Mouse (Mus musculus): ENCODE measurements around the gene Tbc1d24. TPM values are rescaled to one million over a fixed set of nuclear protein-coding genes. Genes with fewer than 3 reads are reported as not detected.

Gene Tbc1d24
- total and polyA plus RNA-seq, 3 experiments: 4.2 to 6.6 (median 4.5) TPM

GRCm38 (mm10) chr17:24163176-24163962 lies 42.0 kb downstream of the Tbc1d24 start, which contains the start of gene Amdhd2:
Amdhd2 (minus strand) TSS chr17:24163766.
- Histone ChIP-seq H3K79me2 (replicated peaks; ENCODE audit: control insufficient read depth, extremely low read depth, insufficient read depth, poor library complexity, severe bottlenecking) (peaks cover 20% of the 10 kb centered on the region), H3K4me2 (ENCODE audit: insufficient read depth, low read depth, poor library complexity, severe bottlenecking) (no peak within 1 kb of the TSS), H3K9ac (ENCODE audit: insufficient read depth, low read depth) (no peak within 1 kb of the TSS), H3K36me3 (replicated peaks in 1 of 2; ENCODE audit: control insufficient read depth in 1 of 2, insufficient read depth in 1 of 2, low read length in 1 of 2) (peaks cover 33 to 47% of the 10 kb centered on the region in 2 experiments), H3K4me3 (replicated peaks in 1 of 3; ENCODE audit: low read depth in 2 of 3, low read length in 2 of 3, poor library complexity in 1 of 3) (no peak within 1 kb of the TSS), H3K9me3 (replicated peaks; ENCODE audit: low read length) (no peaks in the 10 kb centered on the region), H3K27me3 (replicated peaks) (no peaks in the 10 kb centered on the region), H3K4me1 (ENCODE audit: control insufficient read depth in 1 of 2, insufficient read depth in 2 of 2) (peaks cover 3 to 26% of the 10 kb centered on the region in 2 experiments), H3K27ac (ENCODE audit: insufficient read depth, low read depth) (no peak within 1 kb of the TSS)
- in situ Hi-C loops (cut with MboI; ENCODE audit: low pct_ligation_motif_present, low pct_unique_long_range_greater_than_20kb, low sequenced_read_pairs): no loop called here
- no peak for DNase-seq (ENCODE audit: extremely low read depth)
- TF ChIP-seq USF1 (IDR thresholded peaks at IDR 0.05; ENCODE audit: low read depth, low read length) (peak; percentile 77), RAD21 (IDR thresholded peaks at IDR 0.05; ENCODE audit: low read depth, low read length) (no peak), SMC3 (IDR thresholded peaks at IDR 0.05; ENCODE audit: low read depth, low read length) (no peak), KAT2A (IDR thresholded peaks at IDR 0.05; ENCODE audit: insufficient replicate concordance, low read length) (no peak), JUN (IDR thresholded peaks at IDR 0.05; ENCODE audit: insufficient read depth, low read depth, low read length) (no peak), UBTF (IDR thresholded peaks at IDR 0.05; ENCODE audit: low read depth, low read length) (no peak), RCOR1 (conservative IDR thresholded peaks at IDR 0.05; ENCODE audit: low read depth, low read length) (no peak), NELFE (IDR thresholded peaks at IDR 0.05; ENCODE audit: low read depth, low read length) (no peak), ZKSCAN1 (IDR thresholded peaks at IDR 0.05; ENCODE audit: borderline replicate concordance, low read depth, low read length) (no peak), TBP (conservative IDR thresholded peaks at IDR 0.05; ENCODE audit: low read depth, low read length) (no peak), USF2 (conservative IDR thresholded peaks at IDR 0.05; ENCODE audit: low read depth, low read length) (peak; percentile 79), ELF1 (IDR thresholded peaks at IDR 0.05; ENCODE audit: low read depth, low read length) (no peak), TCF12 (IDR thresholded peaks at IDR 0.05; ENCODE audit: low read depth, low read length) (no peak), MYC (IDR thresholded peaks at IDR 0.05; ENCODE audit: low read depth, low read length) (no peak), HCFC1 (IDR thresholded peaks at IDR 0.05; ENCODE audit: low read depth, low read length) (no peak), BHLHE40 (IDR thresholded peaks at IDR 0.05; ENCODE audit: low read depth, low read length) (peak; percentile 55), CHD1 (IDR thresholded peaks at IDR 0.05; ENCODE audit: low read depth, low read length) (no peak)
- dilution Hi-C loops (cut with MboI; ENCODE audit: extremely low pct_ligation_motif_present, extremely low pct_unique_long_range_greater_than_20kb, low sequenced_read_pairs): no loop called here

DNA sequence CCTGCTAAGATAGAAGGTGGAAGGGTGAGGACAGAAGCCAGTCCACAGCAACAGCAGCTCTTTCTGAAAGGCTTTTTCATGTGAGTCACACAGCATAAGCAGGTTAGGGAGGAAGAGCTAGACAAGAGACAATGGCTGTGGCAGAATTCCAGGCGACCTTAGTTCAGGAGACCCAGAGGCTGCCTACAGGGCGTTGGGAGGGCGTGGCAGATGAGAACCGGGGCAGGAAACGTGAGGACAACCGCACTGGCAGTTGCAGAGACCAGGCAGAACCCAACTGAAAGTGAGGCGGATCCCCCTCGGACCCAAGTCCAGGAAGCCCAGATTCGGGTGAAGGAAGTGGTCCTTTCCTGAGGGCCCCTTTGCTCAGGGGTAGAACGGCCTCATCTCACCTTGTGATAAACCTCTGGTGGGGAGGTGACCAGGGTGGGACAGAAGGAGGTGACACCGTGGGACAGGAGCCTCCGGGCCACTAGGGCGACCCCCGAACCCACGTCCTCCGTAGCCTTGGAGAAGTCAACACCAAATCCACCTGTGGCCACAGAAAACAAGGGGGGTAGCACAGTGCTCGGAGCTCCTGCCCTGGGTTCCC lies 42.7 kb downstream of the Tbc1d24 start:
- Histone ChIP-seq H3K9me3 (replicated peaks; ENCODE audit: low read length) (no peaks in the 10 kb centered on the region), H3K36me3 (replicated peaks in 1 of 2; ENCODE audit: control insufficient read depth in 1 of 2, insufficient read depth in 1 of 2, low read length in 1 of 2) (peaks cover 30 to 43% of the 10 kb centered on the region in 2 experiments), H3K9ac (ENCODE audit: insufficient read depth, low read depth) (no peak overlapping the region), H3K4me1 (ENCODE audit: control insufficient read depth in 1 of 2, insufficient read depth in 2 of 2) (peaks cover under 1 to 22% of the 10 kb centered on the region in 2 experiments), H3K27me3 (replicated peaks) (no peaks in the 10 kb centered on the region), H3K27ac (ENCODE audit: insufficient read depth, low read depth) (no peak overlapping the region), H3K4me3 (replicated peaks in 1 of 3; ENCODE audit: low read depth in 2 of 3, low read length in 2 of 3, poor library complexity in 1 of 3) (no peak overlapping the region), H3K79me2 (replicated peaks; ENCODE audit: control insufficient read depth, extremely low read depth, insufficient read depth, poor library complexity, severe bottlenecking) (peaks cover 13% of the 10 kb centered on the region), H3K4me2 (ENCODE audit: insufficient read depth, low read depth, poor library complexity, severe bottlenecking) (no peak overlapping the region)
- TF ChIP-seq BHLHE40 (IDR thresholded peaks at IDR 0.05; ENCODE audit: low read depth, low read length) (no peak), CHD1 (IDR thresholded peaks at IDR 0.05; ENCODE audit: low read depth, low read length) (no peak), TCF12 (IDR thresholded peaks at IDR 0.05; ENCODE audit: low read depth, low read length) (no peak), NRF1 (IDR thresholded peaks at IDR 0.05; ENCODE audit: low read depth, low read length) (no peak), USF1 (IDR thresholded peaks at IDR 0.05; ENCODE audit: low read depth, low read length) (no peak), EP300 (IDR thresholded peaks at IDR 0.05; ENCODE audit: low read length) (no peak), RCOR1 (conservative IDR thresholded peaks at IDR 0.05; ENCODE audit: low read depth, low read length) (no peak), PAX5 (IDR thresholded peaks at IDR 0.05; ENCODE audit: low read length) (no peak), IRF4 (IDR thresholded peaks at IDR 0.05; ENCODE audit: low read depth, low read length) (no peak), MEF2A (IDR thresholded peaks at IDR 0.05; ENCODE audit: borderline replicate concordance, low read depth, low read length) (no peak)
- no peak for DNase-seq (ENCODE audit: extremely low read depth)
- in situ Hi-C loops (cut with MboI; ENCODE audit: low pct_ligation_motif_present, low pct_unique_long_range_greater_than_20kb, low sequenced_read_pairs): no loop called here
- dilution Hi-C loops (cut with MboI; ENCODE audit: extremely low pct_ligation_motif_present, extremely low pct_unique_long_range_greater_than_20kb, low sequenced_read_pairs): no loop called here
